Mouse (Mus musculus) WW6 (cell line): ENCODE measurements around the gene Lpar4.
A peak's percentile ranks its signal among the peaks of the same experiment; 100 is the strongest.

Source experiments
- DNase-seq: peaks from one replicate; pipeline ENCODE4 v3.0.0-alpha.2; 2013; ENCODE audit warnings: low read depth, low spot score

Lpar4 gene

GRCm38 (mm10) chrX:106920175-106920827, at the start of gene Lpar4:
TSS of gene Lpar4 (plus strand) at chrX:106920625.
- peak; percentile 9 for DNase-seq

GRCm38 (mm10) chrX:106871426-106871825, 49.0 kb upstream of the Lpar4 start:
- DNase-seq = no peak

DNA sequence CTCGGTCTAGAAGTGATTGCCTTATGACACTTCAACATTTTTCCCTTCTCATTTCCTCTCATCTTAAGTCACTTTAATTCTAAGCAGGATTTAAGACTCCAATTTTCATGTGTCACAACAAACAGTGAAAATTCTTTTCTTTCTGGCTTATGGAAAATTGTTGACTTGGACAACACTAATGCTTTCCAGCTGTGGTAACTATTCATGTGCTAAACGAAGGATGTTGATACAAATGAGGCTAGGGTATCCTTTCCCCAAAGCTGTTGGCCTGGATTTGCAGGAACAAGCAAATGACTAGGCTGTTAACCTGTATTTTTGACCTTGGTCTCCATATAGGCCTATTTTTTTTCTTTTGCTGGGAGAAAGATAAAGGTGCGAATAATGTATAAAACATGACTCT, 48.5 kb upstream of the Lpar4 start:
- DNase-seq = no peak

DNA sequence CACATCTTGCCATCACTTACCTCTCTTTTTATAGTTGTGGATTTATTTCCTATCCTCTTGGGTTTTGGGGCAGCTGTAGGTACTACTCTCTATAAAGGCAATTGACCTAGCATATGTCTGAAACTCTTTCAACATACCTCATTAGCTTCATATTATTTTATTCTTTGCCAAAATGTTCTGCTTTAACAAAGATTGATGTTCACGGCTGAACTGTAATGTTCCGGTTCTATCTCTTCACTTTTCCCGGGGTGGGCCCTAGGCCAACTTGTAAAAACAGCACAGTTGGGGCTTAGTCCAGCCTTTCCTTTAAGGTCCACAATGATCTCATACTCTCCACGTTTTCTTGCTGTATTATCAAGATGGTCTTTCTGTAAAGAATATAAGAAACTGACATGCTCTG, 48.1 kb upstream of the Lpar4 start:
- no peak for DNase-seq

DNA sequence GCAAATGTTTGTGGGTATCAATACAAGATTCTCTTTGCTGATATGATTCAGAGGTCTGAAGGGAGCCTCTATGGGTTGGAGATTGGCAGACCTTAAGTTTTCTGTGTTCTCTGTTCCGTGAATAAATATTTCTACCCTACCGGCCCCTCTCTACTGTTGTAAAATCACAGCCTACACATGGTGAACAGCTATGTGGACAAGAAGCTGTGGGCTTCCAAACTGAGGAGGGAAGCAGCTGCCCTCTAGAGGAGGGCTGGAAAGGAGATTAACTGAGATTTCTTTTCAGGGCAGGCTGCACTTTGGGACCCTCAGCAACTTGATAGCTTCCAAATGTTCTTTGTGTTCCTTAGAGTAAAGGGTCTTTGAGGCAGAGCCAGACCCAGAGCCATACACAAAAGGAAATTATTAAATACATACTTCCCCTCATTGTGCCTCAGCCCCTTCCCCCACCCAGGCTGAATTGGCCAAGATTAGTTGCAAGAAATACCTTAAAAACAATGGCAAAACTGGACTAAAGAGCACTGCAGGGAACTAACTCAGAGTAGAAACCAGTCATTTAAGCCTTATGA, 22.6 kb upstream of the Lpar4 start:
- DNase-seq = no peak

- no peak for DNase-seq
These were observed 599 bp downstream of the Lpar4 start for GRCm38 (mm10) chrX:106920828-106921619.

DNA sequence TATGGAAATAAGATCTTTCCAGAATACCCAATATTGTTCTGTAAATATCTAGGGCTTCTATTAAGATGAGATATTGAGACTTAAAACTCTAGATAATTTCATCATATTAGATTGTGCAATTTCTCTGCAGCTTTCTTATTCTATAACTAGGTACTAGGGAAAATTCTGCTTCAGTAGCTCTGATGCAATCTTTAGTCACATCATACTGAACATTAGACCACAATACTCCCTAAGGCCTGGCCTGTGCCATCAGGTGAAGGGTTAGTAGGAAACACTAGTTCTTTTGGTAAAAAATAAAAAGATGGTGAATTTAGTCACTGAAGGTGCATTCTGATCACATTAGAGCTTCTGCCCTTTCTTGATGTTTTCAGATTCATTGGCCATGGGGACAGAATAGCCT, 4.1 kb downstream of the Lpar4 start:
- no peak for DNase-seq

DNA sequence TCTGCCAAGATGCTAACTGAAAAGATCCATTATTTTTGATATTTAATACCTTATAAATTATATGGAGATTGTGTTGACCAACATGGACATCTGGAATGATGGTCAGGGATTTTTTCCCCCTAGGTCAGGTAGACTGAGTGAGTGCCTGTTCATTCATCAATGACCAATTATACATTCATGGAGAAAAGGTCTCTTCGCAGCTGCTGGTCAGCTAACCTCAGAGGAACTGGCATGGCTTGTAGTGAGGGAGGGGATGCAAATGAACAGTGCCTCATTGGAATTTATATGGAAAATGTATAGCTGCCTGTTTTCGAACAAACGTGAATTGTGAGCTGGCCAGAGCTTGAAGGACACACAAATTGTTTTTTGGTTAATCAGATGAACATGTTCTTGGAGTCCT, 18.9 kb downstream of the Lpar4 start:
- DNase-seq = no peak

DNA sequence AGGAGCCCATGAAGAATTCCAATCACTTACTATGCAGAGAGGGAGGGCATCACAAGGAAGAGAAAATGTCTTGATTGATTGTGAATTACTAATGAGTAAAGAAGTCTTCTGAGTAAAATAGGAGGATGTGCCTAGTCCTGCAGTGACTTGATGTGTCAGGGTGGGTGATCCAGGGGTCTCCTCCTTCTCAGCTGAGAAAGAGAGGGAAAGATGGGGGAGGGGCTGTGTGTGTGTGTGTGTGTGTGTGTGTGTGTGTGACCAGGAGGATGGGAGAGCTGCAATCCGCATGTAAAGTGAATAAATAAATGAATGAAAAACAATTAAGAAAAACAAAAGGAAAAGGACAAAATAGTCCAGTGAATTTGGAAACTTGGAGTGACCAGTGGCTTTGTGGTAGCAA, 30.1 kb downstream of the Lpar4 start:
- DNase-seq = no peak

DNA sequence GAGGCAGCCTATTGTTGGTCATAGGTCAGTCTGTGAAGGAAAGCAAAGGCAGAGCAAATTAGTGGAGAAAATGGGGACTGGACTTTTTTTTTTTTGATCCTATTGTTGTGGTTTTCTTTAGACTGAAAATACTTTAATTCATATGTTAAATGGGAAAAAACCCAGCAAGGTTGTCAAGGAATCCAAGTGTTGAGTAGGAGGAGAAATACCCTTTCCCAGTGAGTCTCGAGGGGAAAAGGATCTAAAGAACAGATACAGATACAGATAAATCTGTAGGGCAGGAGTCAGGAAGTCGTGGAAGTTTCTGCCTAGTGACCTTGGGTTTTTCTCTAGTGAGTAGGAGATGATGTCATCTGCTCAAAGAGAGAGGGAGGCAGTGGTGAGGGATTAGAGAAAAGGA, 30.6 kb downstream of the Lpar4 start:
- DNase-seq = no peak

GRCm38 (mm10) chrX:106953840-106954239, 33.4 kb downstream of the Lpar4 start:
- DNase-seq = no peak

DNA sequence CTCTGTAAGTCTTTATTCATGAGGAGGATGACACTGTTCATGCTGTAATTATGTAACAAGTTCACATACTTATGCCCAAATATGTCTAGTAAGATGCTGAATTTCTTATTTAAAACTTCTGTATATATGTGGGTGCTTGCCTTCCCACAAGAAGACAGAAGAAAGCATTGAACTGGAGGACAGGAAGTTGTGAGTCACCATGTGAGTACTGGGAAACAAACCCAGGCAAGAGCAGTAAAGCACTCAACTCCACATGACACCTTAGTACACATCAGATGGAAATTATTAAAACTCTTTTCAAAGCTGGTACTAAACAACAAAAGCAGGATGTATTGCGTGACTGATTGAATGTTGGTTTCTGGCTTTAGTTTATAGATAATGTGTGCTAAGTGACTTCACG, 41.8 kb downstream of the Lpar4 start:
- no peak for DNase-seq

- DNase-seq = no peak
These were observed 43.9 kb downstream of the Lpar4 start for GRCm38 (mm10) chrX:106964326-106964725.
